Mouse (Mus musculus) CD4-positive helper T cell, adult 2 months (primary cell): ENCODE data around the gene Slc35f3.

Source experiments
- DNase-seq: peaks from one replicate; pipeline ENCODE4 v3.0.0-alpha.2; 2012; ENCODE audit warnings: low read depth, missing footprints, low spot score

Gene Slc35f3

DNA sequence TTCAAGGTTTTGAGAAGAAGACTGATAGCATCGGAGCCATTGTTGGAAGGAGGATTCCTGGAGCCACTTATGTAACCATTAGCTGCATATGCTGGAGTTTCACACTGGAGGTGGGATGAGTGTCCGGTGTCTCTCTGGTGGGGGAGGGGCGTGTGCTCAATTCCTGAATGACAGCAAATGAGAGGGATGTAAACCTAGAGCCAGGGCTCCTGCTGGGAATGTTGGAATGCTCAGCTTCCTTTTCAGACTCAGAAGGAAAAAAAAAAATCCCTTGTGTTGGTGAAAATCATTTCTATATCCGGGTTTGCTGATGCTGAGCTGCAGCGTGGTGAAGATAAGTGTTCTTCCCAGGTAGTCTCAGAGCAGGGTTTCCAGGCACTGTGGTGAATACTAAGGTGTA, 29.4 kb downstream of the Slc35f3 start:
- DNase-seq = no peak

DNA sequence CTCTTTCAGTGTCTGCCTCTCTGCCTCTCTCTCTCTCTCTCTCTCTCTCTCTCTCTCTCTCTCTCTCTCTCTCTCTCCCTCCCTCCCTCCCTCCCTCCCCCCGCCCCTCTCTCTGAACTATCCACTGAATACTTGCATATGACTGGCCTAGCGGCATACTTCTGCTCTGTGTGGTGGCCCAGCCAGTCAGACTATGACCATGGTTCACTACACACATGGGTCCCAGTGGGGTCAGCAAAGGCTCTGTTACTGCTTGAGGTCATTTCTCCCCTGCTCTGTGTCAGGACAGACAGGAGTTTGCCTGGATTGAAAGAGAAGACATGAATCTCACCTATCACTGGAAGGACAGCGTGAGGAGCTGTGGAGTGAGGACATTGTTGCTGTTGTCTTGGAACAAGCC, 40.5 kb downstream of the Slc35f3 start:
- no peak for DNase-seq

DNA sequence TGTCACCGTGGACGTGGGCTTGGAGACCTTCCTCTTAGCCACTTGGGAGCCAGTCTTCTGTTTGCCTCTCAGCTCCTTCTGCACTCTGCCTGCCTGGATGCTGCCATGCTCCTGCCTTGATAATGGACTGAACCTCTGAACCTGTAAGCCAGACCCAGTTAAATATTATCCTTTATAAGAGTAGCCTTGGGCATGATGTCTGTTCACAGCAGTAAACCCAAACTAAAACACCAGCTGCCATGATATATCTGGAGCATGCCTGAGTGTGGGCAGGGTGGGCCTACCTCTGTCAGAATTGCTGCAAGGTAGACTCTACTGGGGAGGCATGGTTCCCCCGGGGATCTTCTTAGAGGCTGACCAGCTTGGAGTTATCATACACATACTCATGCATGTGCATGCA, 41.0 kb downstream of the Slc35f3 start:
- DNase-seq = no peak

DNA sequence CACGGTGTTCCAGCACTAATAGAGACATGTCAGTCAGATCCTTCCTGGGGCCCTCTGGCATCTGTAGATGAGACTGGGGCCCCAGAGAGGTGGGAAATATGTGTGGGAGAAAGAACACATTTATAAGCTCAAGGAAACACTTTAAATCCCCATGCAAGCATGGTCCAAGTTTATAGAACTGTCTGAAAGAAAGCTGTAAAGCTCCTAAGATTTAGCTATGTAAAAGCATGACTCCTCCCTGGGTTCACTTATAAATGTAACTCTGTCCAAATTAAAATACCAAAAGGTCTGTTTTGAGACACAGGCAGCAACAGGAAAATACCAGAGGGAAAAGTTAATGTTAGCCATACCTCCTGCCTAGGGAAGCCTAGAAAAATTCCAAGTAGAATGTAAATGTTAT, 42.8 kb downstream of the Slc35f3 start:
- DNase-seq = no peak

DNA sequence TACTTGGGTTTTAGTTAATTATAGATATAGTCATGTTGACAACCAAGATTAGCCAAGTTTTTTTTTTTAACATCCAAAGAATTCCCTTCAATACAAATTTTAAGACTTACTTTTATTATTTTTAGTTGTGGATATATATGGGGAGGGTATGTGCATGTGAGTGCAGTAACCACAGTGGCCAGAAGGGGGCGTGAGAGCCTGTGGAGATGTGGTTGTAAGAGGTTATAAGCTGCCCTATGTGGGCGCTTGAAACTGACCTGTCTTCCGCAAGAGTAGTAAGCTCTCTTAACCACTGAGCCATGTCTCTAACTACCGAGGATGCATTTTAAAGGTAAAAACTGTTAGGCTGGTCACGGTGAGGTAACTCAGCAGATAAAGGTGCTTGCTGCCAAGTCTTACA, 45.1 kb downstream of the Slc35f3 start:
- no peak for DNase-seq

DNA sequence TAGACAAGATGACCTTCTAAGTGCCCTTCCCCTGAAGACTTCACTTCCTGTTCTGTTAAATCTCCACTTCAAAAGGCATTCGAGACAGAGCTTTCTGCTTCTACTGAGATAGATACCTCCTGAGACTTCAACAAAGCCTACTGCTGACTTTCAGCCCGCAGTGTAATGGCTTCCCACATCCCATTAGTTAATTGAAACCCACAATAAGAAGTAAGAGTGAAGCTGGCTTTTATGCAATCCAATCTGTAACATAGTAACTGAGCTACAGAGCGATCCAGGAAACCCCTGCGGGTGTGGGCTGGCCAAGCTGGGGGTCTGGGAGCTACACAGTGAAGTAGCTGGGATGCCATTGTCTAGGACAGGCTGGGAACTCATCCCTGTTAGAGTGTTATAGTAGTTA, 46.7 kb downstream of the Slc35f3 start:
- no peak for DNase-seq

DNA sequence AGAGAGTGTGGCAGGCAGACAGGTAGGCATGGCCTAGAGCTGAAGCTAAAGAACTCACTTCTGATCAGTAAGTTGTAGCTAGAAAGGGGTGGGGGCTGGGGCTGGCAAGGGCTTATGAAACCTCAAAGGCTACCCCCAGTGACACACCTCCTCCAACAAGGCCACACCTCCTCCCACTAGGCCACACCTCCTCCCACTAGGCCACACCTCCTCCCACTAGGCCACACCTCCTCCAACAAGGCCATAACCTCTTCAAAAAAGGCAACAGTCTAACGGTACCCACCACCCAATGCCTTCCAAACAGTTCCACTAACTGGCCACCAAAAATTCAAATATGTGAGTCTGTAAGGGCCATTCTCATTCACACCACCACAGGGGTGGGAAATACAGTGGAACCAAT, 54.9 kb downstream of the Slc35f3 start:
- DNase-seq = no peak

DNA sequence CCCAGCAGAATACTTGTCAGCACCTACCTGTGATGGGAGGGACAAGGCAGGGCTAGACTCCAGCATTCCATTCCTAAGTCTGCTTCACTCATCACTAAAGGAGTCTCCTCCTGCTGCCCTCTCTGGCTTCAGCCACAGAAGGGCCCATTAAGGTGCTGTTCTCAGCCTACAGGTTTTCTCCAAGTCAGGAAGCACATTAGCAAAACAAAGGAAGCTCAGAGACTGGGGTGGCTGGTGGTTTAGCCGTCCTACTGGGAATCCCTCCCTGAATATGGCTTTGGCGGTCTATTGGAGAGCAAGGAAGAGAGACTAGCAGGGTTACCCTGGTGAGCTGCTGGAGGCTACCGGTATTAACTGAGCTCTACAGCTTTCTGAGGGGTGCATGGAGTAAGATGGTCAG, 59.6 kb downstream of the Slc35f3 start:
- no peak for DNase-seq

DNA sequence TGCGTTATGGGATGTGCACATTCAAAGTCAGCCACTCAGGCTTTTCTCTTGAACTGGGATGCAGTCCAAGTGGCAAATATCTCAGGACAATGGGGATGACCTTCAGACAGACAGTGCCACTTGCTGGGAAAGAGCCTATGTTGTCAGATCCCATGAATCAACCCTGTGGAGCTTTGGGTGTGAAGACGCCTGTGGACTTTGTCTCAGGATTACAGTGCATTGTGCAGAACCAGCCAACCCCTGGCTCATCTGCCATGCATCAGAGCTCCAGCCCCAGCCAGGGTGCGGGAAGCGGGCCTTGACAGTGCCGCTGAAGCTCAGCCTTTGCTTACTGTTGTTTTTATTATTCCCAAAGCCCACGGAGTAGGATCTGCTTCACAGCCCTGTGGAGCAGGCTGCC, 60.9 kb downstream of the Slc35f3 start:
- DNase-seq = no peak

DNA sequence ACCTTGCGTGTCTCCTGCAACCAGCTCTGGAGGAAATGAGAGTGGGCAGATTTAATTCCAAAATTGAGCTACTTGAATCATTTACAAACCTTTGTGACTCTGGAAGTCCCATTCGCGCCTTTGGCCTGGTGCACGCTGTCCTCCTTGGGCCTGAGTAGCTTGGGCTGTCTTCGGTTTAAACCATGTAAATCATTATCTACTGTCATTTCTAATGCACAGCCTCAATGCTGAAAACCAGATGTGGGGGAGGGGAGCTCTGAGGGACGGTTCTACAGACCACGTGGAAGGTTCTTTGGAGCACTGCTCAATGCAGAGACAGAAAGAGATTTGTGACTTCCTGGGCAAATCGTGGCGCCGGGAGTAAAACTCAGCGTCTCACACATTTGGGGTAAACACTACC, 61.7 kb downstream of the Slc35f3 start:
- DNase-seq = no peak

DNA sequence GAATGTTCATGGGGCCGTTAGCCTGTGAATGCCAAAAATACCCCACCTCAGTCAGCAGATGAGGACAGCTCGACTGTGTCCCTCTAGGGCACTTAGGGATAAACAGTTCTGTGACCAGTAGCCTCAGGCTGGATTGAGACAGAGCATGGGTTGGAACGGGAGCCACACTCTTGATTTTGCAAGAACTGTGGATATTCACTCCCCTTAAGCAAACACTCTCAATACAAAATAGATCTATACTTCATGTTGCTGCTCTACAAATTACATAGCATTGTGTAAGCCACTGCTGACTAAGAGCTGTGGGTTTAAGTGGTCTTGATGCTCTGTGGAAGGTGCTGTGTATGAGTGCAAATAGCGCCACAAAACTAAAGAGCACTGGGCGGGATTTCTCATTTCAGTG, 62.3 kb downstream of the Slc35f3 start:
- no peak for DNase-seq

DNA sequence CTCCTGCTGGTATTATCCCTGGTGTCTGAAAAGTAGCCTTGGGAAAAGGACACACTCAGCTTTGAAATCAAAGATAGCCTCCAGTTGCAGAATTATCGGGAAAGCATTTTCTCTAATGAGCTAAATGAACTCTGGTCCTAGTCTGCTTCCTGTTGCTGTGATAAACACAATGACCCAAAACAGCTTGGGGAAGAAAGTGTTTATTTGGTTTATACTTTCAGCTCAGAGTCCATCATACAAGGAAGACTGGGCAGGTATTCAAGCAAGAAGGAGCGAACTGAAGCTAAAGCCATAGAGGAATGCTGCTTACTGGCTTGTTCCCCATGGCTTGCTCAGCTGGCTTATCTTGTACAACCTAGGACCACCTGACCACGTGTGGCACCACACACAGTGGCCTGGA, 67.9 kb downstream of the Slc35f3 start:
- no peak for DNase-seq

DNA sequence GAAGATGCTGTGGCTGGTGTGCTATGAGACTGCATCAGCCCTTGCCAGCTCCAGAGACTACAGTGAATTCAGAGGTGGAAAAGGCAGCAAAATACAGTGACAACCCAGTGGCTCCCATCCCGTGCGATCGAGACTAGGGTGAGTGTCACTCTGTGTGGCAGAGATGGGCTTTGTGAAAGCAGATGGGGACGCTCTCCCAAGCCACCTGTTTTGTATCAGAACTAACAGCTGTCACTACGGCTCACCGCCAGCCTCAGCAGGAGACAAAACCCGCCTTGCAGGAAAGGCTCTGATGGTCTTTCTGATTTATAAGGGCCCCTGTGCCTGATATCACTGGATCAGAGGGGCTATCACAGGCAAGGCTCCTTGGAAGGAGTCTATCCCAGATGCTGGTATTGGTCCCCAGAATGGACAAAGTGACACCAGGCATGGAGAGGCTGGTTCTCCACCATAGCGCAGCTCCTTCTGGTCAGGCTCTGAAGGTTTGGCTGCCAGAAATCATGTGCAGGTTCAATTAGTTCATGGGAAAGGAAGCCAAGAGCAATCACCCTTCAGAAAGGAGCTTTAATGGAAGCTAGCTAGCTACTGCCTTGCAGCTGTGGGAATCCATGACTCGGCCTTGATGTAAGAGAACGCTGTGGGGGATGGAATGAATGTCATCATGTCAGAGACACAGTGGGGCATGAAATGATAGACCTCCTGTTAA, 70.1 kb downstream of the Slc35f3 start:
- DNase-seq = no peak

DNA sequence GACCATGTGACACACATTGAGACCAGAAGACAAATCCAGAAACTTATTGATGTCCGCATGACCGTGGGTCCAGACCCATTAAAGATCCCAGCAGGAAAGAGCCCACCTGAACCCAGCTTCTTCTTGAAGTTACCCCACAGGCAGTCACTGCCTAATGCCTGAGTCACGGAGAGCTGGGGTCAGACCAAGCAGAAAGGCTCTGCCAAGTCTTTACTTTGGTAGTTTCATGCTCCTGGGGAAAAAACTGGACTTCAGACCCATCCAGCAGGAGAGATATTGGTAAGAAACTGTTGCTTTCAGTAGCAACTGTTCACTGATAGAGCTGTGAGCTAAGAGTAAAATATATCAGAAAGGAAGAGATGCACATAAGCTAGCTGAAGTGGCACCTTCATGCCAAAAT, 73.5 kb downstream of the Slc35f3 start:
- no peak for DNase-seq

DNA sequence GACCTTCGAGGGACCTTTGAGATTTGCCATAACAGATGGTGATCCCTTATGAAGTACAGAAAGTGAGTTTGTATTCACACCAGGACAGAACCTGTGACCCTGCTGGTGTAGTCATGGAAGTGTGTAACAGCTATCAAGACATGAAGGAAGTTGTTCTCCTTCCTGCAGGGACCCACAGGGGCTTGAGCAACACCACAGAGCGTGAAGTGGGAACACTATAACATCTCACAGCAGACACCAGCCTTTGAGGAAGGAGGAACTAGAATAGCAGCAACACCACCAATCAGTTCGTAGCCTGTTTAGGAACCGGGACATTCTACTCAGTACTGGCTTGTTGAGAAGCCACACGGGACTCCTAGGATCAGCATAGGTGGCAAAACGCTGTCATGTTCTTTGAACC, 81.2 kb downstream of the Slc35f3 start:
- no peak for DNase-seq

DNA sequence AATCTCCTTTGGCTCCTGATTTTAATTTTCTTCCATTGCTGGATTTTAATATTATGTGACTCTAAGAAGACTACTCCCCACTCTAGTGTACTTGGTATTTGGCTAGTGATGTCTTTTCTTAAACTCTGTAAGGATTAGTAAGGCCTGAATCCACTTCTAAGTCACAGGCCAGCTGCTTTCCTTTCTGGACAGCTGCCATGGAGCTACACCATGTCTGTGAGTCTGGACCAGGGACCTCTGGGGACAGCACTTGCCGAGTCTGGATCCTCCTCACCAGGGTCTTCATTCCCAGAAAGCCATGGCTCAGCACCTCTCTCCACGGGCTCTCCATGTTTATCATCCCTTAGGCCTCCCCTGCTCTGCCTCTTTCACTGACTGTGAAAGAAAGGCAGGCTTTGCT, 81.8 kb downstream of the Slc35f3 start:
- no peak for DNase-seq

DNA sequence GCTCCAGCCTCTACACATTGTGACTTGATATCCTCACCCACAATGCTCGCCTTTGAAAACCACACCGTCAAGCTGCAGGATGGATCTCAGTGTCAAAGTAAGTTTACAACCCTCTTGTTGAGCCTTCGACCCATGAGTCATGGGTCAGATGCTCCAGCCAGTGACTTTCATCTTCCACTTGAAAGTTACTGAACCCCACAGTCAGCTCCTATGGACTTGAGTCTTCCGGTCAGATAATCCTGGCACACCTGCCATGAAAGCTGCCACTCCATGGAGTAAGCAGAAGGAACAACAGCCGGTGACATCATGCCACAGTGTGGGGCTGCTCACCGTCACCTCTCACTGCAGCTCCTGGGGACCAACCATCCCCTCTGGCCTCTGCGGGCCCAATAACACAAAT, 82.9 kb downstream of the Slc35f3 start:
- DNase-seq = no peak

DNA sequence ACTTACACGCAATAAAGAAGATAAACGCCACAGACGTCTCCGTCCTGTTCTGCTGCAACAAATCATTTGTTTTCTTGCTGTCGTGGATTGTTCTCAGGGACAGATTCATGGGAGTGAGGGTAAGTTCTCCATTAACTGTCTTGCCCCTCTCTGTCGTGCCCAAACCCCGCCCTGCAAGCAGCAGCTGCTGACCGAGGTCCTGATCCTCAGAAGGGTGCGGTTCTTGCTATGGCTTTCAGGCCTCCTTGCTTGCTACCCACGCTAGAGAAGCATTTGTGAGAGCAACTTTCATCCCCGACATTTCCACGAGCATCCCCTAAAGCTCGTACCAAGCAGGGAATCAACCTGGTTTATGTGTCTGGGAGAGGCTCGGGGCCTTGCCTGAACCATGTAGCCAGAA, 83.9 kb downstream of the Slc35f3 start:
- no peak for DNase-seq

DNA sequence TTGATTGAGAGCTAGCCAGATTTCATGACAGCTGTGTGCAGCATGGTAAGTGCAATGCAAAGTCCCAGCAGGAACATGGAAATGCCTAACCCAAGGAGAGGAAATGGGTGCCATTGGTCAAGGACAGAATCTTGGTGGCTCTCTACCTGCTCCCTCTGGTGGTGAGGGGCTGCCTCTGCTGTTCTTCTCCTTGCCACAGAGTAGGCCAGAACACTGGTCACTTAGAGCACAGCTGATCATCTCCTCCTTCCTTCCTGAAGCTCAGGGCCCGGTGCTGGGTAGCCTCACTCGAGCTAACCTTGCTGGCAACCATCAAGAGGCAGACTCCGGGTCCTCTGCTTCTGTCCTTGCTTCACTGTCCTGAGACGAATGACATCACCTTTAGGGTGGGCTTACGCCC, 84.4 kb downstream of the Slc35f3 start:
- no peak for DNase-seq

DNA sequence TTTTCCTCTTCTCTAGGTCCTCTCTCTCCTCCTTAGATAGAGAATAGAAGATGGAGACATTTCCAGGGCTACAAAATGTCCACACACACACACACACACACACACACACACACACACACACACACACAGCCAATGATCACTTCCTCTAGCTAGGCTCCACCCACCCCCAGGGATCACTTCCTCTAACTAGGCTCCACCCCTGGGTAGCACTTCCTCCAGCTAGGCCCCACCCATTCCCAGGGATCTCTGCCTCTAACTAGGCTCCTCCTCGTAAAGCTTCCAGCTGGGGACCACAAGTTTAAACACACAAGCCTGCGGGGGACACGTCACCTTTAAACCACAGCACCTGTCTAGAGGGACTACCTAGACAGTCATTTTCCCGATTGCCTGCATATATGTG, 89.2 kb downstream of the Slc35f3 start:
- no peak for DNase-seq

DNA sequence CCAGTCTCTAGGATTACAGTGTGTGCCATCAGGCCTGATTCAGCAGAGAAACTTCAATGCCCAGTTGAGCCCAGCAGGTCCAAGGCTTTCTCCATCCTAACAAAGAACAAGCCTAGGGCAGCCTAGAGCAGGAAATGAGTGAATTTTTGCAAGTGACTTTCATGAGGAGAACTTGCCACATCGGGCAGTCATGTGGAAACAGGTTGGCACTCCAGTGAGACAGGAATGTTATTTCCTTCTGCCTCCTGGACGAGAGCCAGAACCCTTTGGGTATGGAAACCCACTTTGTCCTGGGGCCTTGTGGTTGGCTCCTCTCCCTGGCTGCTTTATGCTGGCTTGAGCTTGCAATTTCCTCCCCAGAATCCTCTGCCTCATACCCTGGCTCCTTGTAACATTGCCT, 93.2 kb downstream of the Slc35f3 start:
- DNase-seq = no peak

DNA sequence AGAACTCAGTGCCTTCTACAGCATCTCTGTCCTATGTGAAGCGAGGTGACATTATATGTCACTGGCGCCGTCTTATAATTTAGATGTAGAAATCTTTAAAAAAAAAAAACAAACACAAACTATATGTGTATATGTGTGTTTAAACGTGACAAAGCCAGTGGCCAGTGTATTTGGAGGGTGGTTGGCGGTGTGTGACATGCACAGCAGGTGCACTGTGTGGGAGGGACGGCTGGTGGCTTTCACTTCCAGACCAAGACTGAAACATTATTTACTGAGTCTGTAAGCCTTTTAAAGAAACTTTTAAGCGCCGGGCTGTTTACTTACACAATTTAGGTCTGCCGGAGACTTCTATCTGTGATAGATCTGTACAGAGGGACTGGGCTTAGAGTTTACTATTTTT, 97.0 kb downstream of the Slc35f3 start:
- no peak for DNase-seq

DNA sequence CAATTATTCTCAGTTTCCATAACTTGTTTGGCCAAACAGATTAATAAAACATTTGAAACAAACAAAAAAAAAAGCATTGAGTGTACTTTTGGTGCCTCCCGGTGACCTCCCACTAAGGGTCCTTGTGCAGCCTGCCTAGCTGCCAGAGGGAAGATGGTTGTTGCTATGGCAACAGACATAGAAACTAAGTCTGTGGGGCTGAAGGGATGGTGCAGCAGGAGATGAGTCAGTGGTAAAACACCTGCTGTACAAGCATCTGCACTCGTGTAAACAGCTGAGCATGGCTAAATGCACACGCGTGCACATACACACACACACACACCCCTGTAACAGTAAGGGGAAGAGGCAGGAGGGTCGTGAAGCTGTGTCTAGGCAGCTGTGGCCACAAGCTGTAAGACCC, 97.6 kb downstream of the Slc35f3 start:
- DNase-seq = no peak

DNA sequence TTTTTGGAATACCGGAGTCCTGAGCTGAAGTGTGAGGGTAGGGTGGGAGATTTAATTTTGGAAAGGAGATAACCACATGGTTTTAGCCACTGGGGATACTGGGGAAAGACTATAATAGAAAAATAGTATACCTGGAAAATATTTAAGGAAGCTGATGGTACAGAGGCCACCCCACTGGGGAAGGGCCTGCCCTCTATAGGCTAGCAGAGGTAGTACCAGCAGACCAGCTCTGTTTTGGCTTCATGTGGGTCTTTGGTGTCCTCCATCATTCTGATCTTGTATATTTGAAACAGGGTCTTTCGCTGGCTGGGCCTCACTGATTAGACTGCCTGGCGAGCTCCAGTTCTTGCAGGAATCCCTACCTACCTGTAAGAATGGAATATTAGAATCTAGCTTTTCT, 100.0 kb downstream of the Slc35f3 start:
- no peak for DNase-seq
